Mouse (Mus musculus) brain, adult 2 months (tissue): ENCODE measurements around the gene Sectm1a.
"Not testable (repeated sequence)": the region's sequence is repeated elsewhere in the genome, so short reads cannot be mapped to it uniquely, and the experiment has no call there.

Source experiments
- DNase-seq: peaks from one replicate; pipeline ENCODE4 v3.0.0; 2011; ENCODE audit warnings: low read depth, low spot score

The Sectm1a gene

GRCm38 (mm10) chr11:121047826-121048399, 33.1 kb downstream of the Sectm1a start:
- peak; percentile 74 for DNase-seq

GRCm38 (mm10) chr11:121045286-121045685, 35.7 kb downstream of the Sectm1a start:
- no peak for DNase-seq

GRCm38 (mm10) chr11:121043025-121043424, 38.0 kb downstream of the Sectm1a start:
- not testable (repeated sequence) for DNase-seq

- DNase-seq: no peak
Measured at GRCm38 (mm10) chr11:121042480-121042879, 38.5 kb downstream of the Sectm1a start.

- no peak for DNase-seq
Measured at GRCm38 (mm10) chr11:121041636-121042035, 39.4 kb downstream of the Sectm1a start.

GRCm38 (mm10) chr11:121041212-121041611, 39.8 kb downstream of the Sectm1a start:
- peak; percentile 92 for DNase-seq

- peak; percentile 61 for DNase-seq
Measured at GRCm38 (mm10) chr11:121039302-121039701, 41.7 kb downstream of the Sectm1a start, which contains the start of gene Cd7. Cd7 (minus strand) TSS chr11:121039418.

GRCm38 (mm10) chr11:121038366-121039240, 42.4 kb downstream of the Sectm1a start:
- DNase-seq: peak; percentile 74

GRCm38 (mm10) chr11:121033118-121033517, 47.9 kb downstream of the Sectm1a start:
- no peak for DNase-seq

- DNase-seq: no peak
Measured at GRCm38 (mm10) chr11:121027259-121027658, 53.8 kb downstream of the Sectm1a start.

GRCm38 (mm10) chr11:121024163-121024562, 56.9 kb downstream of the Sectm1a start:
- DNase-seq: peak; percentile 48

- no peak for DNase-seq
Measured at GRCm38 (mm10) chr11:121019501-121019900, 61.5 kb downstream of the Sectm1a start.

GRCm38 (mm10) chr11:121017703-121018102, 63.3 kb downstream of the Sectm1a start:
- DNase-seq: peak; percentile 75
